Mouse (Mus musculus) G1E (cell line): Measurements from ENCODE around the gene Actn4.

Source experiments
- GATA1 ChIP-seq: IDR thresholded peaks from 2 replicates; pipeline ENCODE4 v1.6.1; 2012; ENCODE audit warnings: borderline replicate concordance, low read length, inconsistent platforms, mixed read lengths
- POLR2AphosphoS5 ChIP-seq: IDR thresholded peaks from 2 replicates; pipeline ENCODE4 v1.6.1; 2012; ENCODE audit warnings: low read depth, low read length, inconsistent platforms; ENCODE audit not compliant: insufficient replicate concordance

DNA sequence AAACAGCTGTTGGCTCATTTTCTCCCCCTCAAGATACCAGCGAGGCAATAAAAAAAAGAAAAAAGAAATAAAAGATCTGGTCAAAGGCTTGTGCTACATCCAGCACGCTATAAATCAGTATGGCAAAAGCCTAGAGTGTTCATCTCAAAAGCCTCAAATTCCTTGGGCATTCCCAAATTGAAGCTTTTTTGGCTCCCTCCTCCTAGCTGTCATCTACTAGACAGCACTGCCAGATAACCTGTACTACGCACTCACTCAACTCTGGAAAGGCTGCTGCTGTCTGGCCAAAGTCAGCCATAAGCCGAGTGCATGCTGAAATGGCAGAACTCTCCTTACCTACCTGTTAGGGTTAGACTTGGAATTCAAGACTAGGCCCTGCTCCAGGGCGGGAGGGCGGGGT lies 4.9 kb downstream of the Actn4 start:
- TF ChIP-seq GATA1 (no peak), POLR2AphosphoS5 (no peak)
